Mouse (Mus musculus) urinary bladder, adult 2 months (tissue): ENCODE data around the gene H2-T3. TPM values are rescaled to one million over a fixed set of nuclear protein-coding genes. Genes with fewer than 3 reads are reported as not detected.

Source experiments
- polyA plus RNA-seq: library from polyadenylated mRNA; depleted of rRNA; stranded (reverse); fragments of >200 nt; gene quantifications from 2 replicates; pipeline ENCODE4 v1.2.3, GENCODE M21; 2012; rRNA removed

The H2-T3 gene
- polyA plus RNA-seq, 1 experiment: 0.03 TPM

Other genes with a start within 250 kb of the H2-T3 start
- gene Abcf1, start 220.5 kb downstream of the H2-T3 start, polyA plus RNA-seq: 58.4 and 74.6 TPM in 2 replicates
- 28.5 and 39.5 TPM in 2 replicates for gene Gnl1, start 210.4 kb downstream of the H2-T3 start, polyA plus RNA-seq
- 22.2 and 23.7 TPM in 2 replicates for gene Prr3, start 210.1 kb downstream of the H2-T3 start, polyA plus RNA-seq
- gene H2-T24, start 169.7 kb downstream of the H2-T3 start, polyA plus RNA-seq: 1.5 and 2.0 TPM in 2 replicates
- gene H2-T23, start 157.4 kb downstream of the H2-T3 start, polyA plus RNA-seq: 189 and 190 TPM in 2 replicates
- gene H2-T22, start 147.5 kb downstream of the H2-T3 start, polyA plus RNA-seq: 66.8 and 76.7 TPM in 2 replicates
- 0.06 TPM in 1 of 2 replicates, not detected in the other for gene Gm6034, start 147.3 kb downstream of the H2-T3 start, polyA plus RNA-seq
- 0.09 and 0.14 TPM in 2 replicates for gene Gm11127, start 131.9 kb downstream of the H2-T3 start, polyA plus RNA-seq
- 0.12 and 0.13 TPM in 2 replicates for gene Gm19684, start 68.6 kb downstream of the H2-T3 start, polyA plus RNA-seq
- gene Gm7030, start 60.9 kb downstream of the H2-T3 start, polyA plus RNA-seq: not detected in 2 replicates
- 0.04 TPM in 1 of 2 replicates, not detected in the other for gene Gm8909, start 21.8 kb downstream of the H2-T3 start, polyA plus RNA-seq
- 59.0 and 76.1 TPM in 2 replicates for gene Rpp21, start 67.8 kb upstream of the H2-T3 start, polyA plus RNA-seq
- 23.9 and 26.8 TPM in 2 replicates for gene Trim39, start 82.0 kb upstream of the H2-T3 start, polyA plus RNA-seq
- not detected in 2 replicates for gene H2-M10.2, start 96.2 kb upstream of the H2-T3 start, polyA plus RNA-seq
- gene H2-M10.1, start 135.9 kb upstream of the H2-T3 start, polyA plus RNA-seq: not detected in 2 replicates
- not detected in 2 replicates for gene H2-M10.3, start 178.1 kb upstream of the H2-T3 start, polyA plus RNA-seq